Mouse (Mus musculus): ENCODE measurements around the gene Otof.

Gene Otof

GRCm38 (mm10) chr5:30341601-30342365 is 119.9 kb downstream of the Otof start:
- no peak for DNase-seq (ENCODE audit: low spot score)

DNA sequence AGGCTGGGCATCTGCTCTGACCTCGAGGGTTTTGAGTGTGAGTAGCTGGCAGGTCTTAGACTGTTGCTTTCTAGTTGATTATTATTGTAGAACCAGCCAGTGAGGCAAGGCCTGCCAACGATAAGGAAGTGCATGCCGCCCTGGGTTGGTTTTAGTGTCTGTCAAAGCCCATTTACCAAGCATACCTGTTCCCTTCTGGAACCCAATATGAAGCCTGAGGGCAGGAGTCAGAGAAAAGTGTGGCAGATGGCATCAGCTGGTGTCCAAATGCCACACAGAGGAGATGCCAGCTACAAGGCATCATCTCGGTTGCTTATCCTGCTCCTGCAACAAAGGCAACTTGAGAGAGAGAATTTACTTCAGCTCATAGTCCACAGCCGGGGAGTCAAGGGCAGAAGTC is 120.9 kb downstream of the Otof start:
- no peak for DNase-seq (ENCODE audit: low spot score)
